Mouse (Mus musculus) heart, adult 2 months (tissue): ENCODE measurements around the gene Hmgb2. TPM values are rescaled to one million over a fixed set of nuclear protein-coding genes. Genes with fewer than 3 reads are reported as not detected.

Source experiments
- DNase-seq, 2 experiments: peaks; one replicate each; pipeline ENCODE4 v3.0.0; 2021
- H3K27ac ChIP-seq: fragments of 200-600 bp; 2 replicates; pipeline ENCODE4 v1.8.1; 2022
- H3K27me3 ChIP-seq: fragments of 200-500 bp; 2 replicates; pipeline ENCODE4 v1.6.1; 2012; ENCODE audit warnings: mild to moderate bottlenecking, low read length, inconsistent platforms, mixed read lengths; ENCODE audit not compliant: control insufficient read depth, insufficient read depth
- H3K36me3 ChIP-seq: fragments of 200-500 bp; 2 replicates; pipeline ENCODE4 v1.6.1; 2012; ENCODE audit warnings: low read length, inconsistent platforms; ENCODE audit not compliant: control insufficient read depth, insufficient read depth
- H3K4me1 ChIP-seq: fragments of 200-500 bp; 2 replicates; pipeline ENCODE4 v1.6.1; 2011; ENCODE audit warnings: low read length; ENCODE audit not compliant: control insufficient read depth, insufficient read depth
- H3K4me3 ChIP-seq: fragments of 200-600 bp; 2 replicates; pipeline ENCODE4 v1.8.1; 2022
- H3K79me2 ChIP-seq: fragments of 200-500 bp; replicated peaks from 2 replicates; pipeline ENCODE4 v1.6.1; 2012; ENCODE audit warnings: mild to moderate bottlenecking, inconsistent platforms, low read length, moderate library complexity, mixed read lengths; ENCODE audit not compliant: control insufficient read depth, insufficient read depth
- H3K9ac ChIP-seq: fragments of 200-500 bp; 2 replicates; pipeline ENCODE4 v1.6.1; 2012; ENCODE audit warnings: low read depth, mild to moderate bottlenecking, control low read depth, inconsistent platforms, low read length, mixed read lengths
- CTCF ChIP-seq: fragments of 200-600 bp; IDR thresholded peaks from 2 replicates; pipeline ENCODE4 v1.8.1; 2022; ENCODE audit warnings: antibody characterized with exemption, mild to moderate bottlenecking, moderate library complexity
- EP300 ChIP-seq: fragments of 200-500 bp; IDR thresholded peaks from 2 replicates; pipeline ENCODE4 v1.6.1; 2011; ENCODE audit warnings: low read depth, low read length, control low read depth; ENCODE audit not compliant: insufficient read depth
- POLR2A ChIP-seq: fragments of 200-500 bp; IDR thresholded peaks from 2 replicates; pipeline ENCODE4 v1.6.1; 2011; ENCODE audit warnings: mild to moderate bottlenecking, low read depth, low read length, control low read depth; ENCODE audit not compliant: insufficient read depth
- WGBS: fragments of 180-500 bp; shearing (Covaris S2); methylation state at CpG from one replicate; pipeline ENCODE4 v1.1.7; 2018; 5-methylcytosine and 5-hydroxymethylcytosine counted together
- intact Hi-C: fragments of 180-260 bp; cut with DNase I; formaldehyde crosslinking; loops from one replicate; pipeline ENCODE4 v1.15.1; 2025
- polyA plus RNA-seq: library from polyadenylated mRNA; depleted of rRNA; stranded (reverse); fragments of >200 nt; gene quantifications from 2 replicates; pipeline ENCODE4 v1.2.3, GENCODE M21; 2012
- total RNA-seq, 2 experiments: library from RNA; stranded (reverse); gene quantifications; 2 replicates each; pipeline ENCODE4 v1.2.3; 2021

Hmgb2 gene
- total and polyA plus RNA-seq, 3 experiments, result 1.1 to 9.2 (median 9.1) TPM

DNA sequence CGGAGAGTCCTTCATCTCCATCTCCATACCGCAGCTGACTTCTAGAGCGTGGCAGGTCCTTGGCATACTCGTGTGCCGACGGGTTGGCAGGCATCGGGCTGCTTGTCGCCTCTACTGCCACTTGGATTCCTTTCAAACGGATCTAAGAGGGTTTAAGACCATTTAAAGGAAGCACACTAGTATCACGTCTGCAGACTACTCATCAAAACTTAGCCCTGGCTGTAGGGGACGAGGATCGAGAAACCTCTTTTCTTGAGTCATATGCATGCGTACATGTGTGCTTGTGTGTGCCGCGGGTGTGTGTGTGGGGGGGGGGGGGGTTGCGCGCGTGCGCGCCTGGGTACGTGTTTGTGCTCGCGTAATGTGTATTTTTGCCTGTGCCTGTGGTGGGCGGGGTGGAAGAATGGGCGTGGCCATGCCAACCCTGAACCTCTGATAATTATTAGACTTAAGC, 23.4 kb upstream of the Hmgb2 start:
- 1% methylated on average over 25 of the region's 25 CpGs for WGBS
- TF ChIP-seq POLR2A (0 out of 2 replicates have a peak, but pooled peaks have one; percentile 45), CTCF (no peak)
- H3K36me3 ChIP-seq, result no peaks in the 10 kb centered on the region; the same call in 1 of the 2 replicates
- H3K4me3 ChIP-seq, result peak overlapping the region; percentile 95
- no peaks in the 10 kb centered on the region; the same call in 1 of the 2 replicates for H3K4me1 ChIP-seq
- peak; percentile 71 to 79 for DNase-seq
- H3K27ac ChIP-seq, result peak overlapping the region; percentile 95
- peak overlapping the region; percentile 60 for H3K9ac ChIP-seq
- no peaks in the 10 kb centered on the region for H3K27me3 ChIP-seq
- no peaks in the 10 kb centered on the region; the same call in 1 of the 2 replicates for H3K79me2 ChIP-seq
- intact Hi-C loops, result loop anchor here (2.0 to 5.0 kb wide), 2 partner anchors 16 to 156 kb away; no protein-coding TSS in a partner anchor

DNA sequence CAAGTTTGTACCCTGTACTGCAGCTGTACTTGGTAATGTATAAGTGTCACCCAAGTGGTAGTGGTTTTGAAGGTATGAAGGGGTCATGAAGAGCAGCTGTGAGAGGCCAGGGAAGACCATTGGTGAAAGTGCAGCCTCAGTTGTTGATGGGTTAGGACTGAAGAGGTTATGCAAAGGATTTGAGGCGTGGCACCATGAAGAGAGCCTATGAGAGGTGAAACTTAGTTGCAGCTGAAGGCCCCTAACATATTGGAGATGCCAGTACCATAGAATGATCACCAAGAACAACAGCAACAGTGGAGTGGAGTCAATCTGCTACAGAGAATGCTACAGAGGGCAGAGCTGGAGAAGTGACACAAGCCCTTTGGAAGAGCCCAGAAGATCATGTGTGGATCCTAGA, 22.3 kb upstream of the Hmgb2 start:
- H3K4me1 ChIP-seq, result no peaks in the 10 kb centered on the region; the same call in 1 of the 2 replicates
- intact Hi-C loops, result loop anchor here (2.0 to 5.0 kb wide), 2 partner anchors 15 to 157 kb away; no protein-coding TSS in a partner anchor
- 100% methylated on average over 1 of the region's 1 CpGs for WGBS
- TF ChIP-seq CTCF (no peak), POLR2A (no peak), EP300 (no peak)
- no peaks in the 10 kb centered on the region for H3K27me3 ChIP-seq
- H3K4me3 ChIP-seq, result no peak overlapping the region
- H3K9ac ChIP-seq, result no peak overlapping the region
- no peaks in the 10 kb centered on the region; the same call in 1 of the 2 replicates for H3K36me3 ChIP-seq
- no peaks in the 10 kb centered on the region; the same call in 1 of the 2 replicates for H3K79me2 ChIP-seq
- no peak for DNase-seq
- H3K27ac ChIP-seq, result no peak overlapping the region; the same call in 1 of the 2 replicates

DNA sequence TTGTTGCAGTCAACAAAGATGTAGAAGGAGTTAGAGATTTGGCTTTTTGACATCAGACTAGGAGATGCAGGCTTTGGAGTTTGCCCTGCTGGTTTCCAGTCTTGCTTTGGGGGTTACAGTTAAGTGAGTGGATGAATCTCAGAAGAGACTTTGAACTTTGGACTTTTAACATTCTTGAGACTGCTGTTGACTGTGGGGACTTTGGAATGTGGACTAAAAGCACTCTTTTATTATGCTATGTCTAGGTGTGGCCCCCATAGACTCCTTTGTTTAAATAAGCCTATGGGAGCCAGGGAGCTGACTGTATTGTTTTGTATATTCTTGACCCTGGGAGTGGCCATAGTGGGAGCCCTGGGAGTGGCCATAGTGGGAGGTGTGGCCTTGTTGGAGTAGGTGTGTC, 21.8 kb upstream of the Hmgb2 start:
- H3K4me1 ChIP-seq, result no peaks in the 10 kb centered on the region; the same call in 1 of the 2 replicates
- intact Hi-C loops, result loop anchor here (2.0 to 5.0 kb wide), 2 partner anchors 15 to 158 kb away; no protein-coding TSS in a partner anchor
- H3K4me3 ChIP-seq, result no peak overlapping the region
- H3K36me3 ChIP-seq, result no peaks in the 10 kb centered on the region; the same call in 1 of the 2 replicates
- H3K79me2 ChIP-seq, result no peaks in the 10 kb centered on the region; the same call in 1 of the 2 replicates
- H3K27ac ChIP-seq, result no peak overlapping the region
- no peaks in the 10 kb centered on the region for H3K27me3 ChIP-seq
- TF ChIP-seq CTCF, result no peak
- no peak for TF ChIP-seq POLR2A
- no peak for TF ChIP-seq EP300
- no peak overlapping the region for H3K9ac ChIP-seq
- DNase-seq, result no peak

DNA sequence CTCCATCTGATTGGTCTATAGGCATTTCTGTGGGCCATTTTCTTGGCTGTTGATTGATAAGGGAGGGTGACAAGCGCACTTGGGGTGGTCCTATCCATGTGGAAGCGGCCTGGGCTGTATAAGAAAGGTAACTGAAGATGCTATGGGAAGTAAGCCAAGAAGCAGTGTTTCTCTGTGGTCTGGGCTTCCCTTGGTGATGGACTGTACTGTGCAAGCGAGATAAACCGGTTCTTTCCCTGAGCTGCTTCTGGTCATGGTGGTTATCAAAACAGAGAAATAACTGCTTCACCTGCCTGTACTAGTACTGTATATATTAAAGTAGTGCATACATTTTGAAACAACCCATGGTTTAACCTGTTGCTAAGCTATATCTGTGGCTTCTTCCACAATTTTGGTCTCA, 19.8 kb upstream of the Hmgb2 start:
- Histone ChIP-seq H3K27ac (no peak overlapping the region), H3K4me3 (no peak overlapping the region), H3K27me3 (no peaks in the 10 kb centered on the region), H3K79me2 (no peaks in the 10 kb centered on the region; the same call in 1 of the 2 replicates), H3K9ac (no peak overlapping the region), H3K36me3 (no peaks in the 10 kb centered on the region), H3K4me1 (no peaks in the 10 kb centered on the region)
- intact Hi-C loops, result no loop called here
- 96% methylated on average over 4 of the region's 4 CpGs for WGBS
- TF ChIP-seq EP300, result no peak
- TF ChIP-seq POLR2A, result no peak
- no peak for TF ChIP-seq CTCF
- DNase-seq, result no peak

DNA sequence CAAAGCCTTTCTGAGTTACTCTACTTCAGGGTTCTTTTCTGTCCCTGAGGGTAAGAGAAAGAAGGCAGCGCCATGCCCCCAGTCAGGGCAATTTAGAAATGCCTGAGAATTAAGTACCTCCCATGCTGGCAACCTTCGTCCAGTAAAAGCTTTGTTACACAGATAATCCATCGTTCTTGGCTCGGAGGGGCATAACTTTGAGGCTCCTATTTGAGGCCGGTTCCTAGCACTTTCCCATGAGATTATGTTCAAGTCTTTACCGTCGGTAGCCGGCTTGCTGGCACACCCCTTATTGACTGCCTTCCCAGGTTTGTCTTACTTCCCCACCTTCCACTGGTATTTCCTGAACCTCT, 13.2 kb upstream of the Hmgb2 start:
- DNase-seq, result no peak
- WGBS, result 27% methylated on average over 8 of the region's 8 CpGs
- no peak overlapping the region for H3K9ac ChIP-seq
- no peaks in the 10 kb centered on the region for H3K27me3 ChIP-seq
- peak overlapping the region; percentile 63 for H3K27ac ChIP-seq
- no peaks in the 10 kb centered on the region for H3K79me2 ChIP-seq
- H3K36me3 ChIP-seq, result no peaks in the 10 kb centered on the region
- intact Hi-C loops, result no loop called here
- TF ChIP-seq POLR2A, result no peak
- TF ChIP-seq CTCF, result no peak
- TF ChIP-seq EP300, result no peak
- no peaks in the 10 kb centered on the region for H3K4me1 ChIP-seq
- H3K4me3 ChIP-seq, result peak overlapping the region; percentile 48

DNA sequence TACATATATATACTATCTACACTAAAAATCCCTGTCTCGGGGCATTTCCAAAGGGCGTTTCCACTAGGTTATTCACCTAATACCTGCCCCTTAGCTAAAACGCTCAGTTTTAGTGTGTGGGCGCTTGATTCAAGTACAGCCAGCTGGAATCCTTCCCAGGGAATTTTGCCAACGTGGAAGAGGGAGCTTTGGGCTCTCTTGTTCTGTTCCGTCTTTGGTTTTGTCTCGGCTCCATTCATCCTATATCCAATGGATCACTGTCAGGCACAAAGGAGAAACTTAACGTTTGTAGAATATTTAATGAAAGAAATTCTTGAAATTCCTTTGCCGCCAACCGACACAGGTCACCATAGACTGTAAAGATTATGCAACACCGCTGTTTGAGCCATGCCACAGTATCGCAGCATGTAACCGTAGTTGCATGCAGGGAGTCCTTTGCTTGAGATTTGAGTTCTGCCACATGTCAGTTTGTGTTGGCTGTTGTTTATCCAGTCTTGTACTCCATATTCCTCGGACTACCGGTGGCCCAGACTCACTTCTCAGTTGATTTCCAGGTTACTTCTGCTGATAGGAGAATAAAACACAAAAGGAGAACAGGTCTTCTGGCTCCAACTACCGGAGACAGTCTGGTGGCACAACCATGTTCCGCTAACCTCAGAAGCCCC, 12.7 kb upstream of the Hmgb2 start:
- peak overlapping the region; percentile 63 for H3K27ac ChIP-seq
- no peak for TF ChIP-seq CTCF
- no peak for TF ChIP-seq EP300
- TF ChIP-seq POLR2A, result no peak
- WGBS, result 35% methylated on average over 17 of the region's 17 CpGs
- peak; percentile 61 for DNase-seq
- intact Hi-C loops, result no loop called here
- no peaks in the 10 kb centered on the region for H3K27me3 ChIP-seq
- H3K9ac ChIP-seq, result no peak overlapping the region
- no peaks in the 10 kb centered on the region for H3K36me3 ChIP-seq
- H3K79me2 ChIP-seq, result no peaks in the 10 kb centered on the region
- peak overlapping the region; percentile 48 for H3K4me3 ChIP-seq
- H3K4me1 ChIP-seq, result no peaks in the 10 kb centered on the region
